Mouse (Mus musculus): ENCODE measurements at regions not wholly inside any gene's neighbourhood (a gene's known extent, or its start where the extent isn't known, plus 50 kb on each side); places are given as distances from the start of the nearest gene placed in this dataset.

- no peaks in the 10 kb centered on the region for H3K27me3 ChIP-seq (ENCODE audit: insufficient read depth, low read length)
- DNase-seq (ENCODE audit: low spot score) (no peak), ATAC-seq (ENCODE audit: low FRiP score) (no peak)
- no peak overlapping the region for H3K4me2 ChIP-seq (ENCODE audit: low read depth, low read length, poor library complexity, severe bottlenecking)
- H3K36me3 ChIP-seq (ENCODE audit: insufficient read depth, low read length): no peaks in the 10 kb centered on the region
- 98% methylated on average over 2 of the region's 2 CpGs for WGBS
- no peaks in the 10 kb centered on the region for H3K9me3 ChIP-seq (ENCODE audit: low read length)
- no peak for TF ChIP-seq CTCF (IDR thresholded peaks at IDR 0.05)
- H3K9ac ChIP-seq (replicated peaks; ENCODE audit: low read length, poor library complexity, severe bottlenecking): no peak overlapping the region
- H3K4me1 ChIP-seq (ENCODE audit: insufficient read depth, low read length): no peaks in the 10 kb centered on the region
- no peak overlapping the region for H3K27ac ChIP-seq (ENCODE audit: low read depth, low read length)
- no peak overlapping the region for H3K4me3 ChIP-seq (ENCODE audit: low read depth, low read length)
Measured at GRCm38 (mm10) chr12:32758150-32758549, 61.2 kb upstream of the Nampt start.

GRCm38 (mm10) chr12:32760627-32761026 is 58.7 kb upstream of the Nampt start:
- Histone ChIP-seq H3K9ac (replicated peaks; ENCODE audit: low read length, poor library complexity, severe bottlenecking) (no peak overlapping the region), H3K4me1 (ENCODE audit: insufficient read depth, low read length) (no peaks in the 10 kb centered on the region), H3K4me3 (ENCODE audit: low read depth, low read length) (no peak overlapping the region), H3K4me2 (ENCODE audit: low read depth, low read length, poor library complexity, severe bottlenecking) (no peak overlapping the region), H3K27ac (ENCODE audit: low read depth, low read length) (no peak overlapping the region), H3K9me3 (ENCODE audit: low read length) (no peaks in the 10 kb centered on the region), H3K27me3 (ENCODE audit: insufficient read depth, low read length) (no peaks in the 10 kb centered on the region), H3K36me3 (ENCODE audit: insufficient read depth, low read length) (no peaks in the 10 kb centered on the region)
- 83% methylated on average over 3 of the region's 3 CpGs for WGBS
- no peak for TF ChIP-seq CTCF (IDR thresholded peaks at IDR 0.05)
- DNase-seq (ENCODE audit: low spot score) (no peak), ATAC-seq (ENCODE audit: low FRiP score) (no peak)

- WGBS: 63% methylated on average over 3 of the region's 3 CpGs
- Histone ChIP-seq H3K4me2 (ENCODE audit: low read depth, low read length, poor library complexity, severe bottlenecking) (no peak overlapping the region), H3K9ac (replicated peaks; ENCODE audit: low read length, poor library complexity, severe bottlenecking) (no peak overlapping the region), H3K4me1 (ENCODE audit: insufficient read depth, low read length) (no peaks in the 10 kb centered on the region), H3K27ac (ENCODE audit: low read depth, low read length) (no peak overlapping the region), H3K36me3 (ENCODE audit: insufficient read depth, low read length) (no peaks in the 10 kb centered on the region), H3K9me3 (ENCODE audit: low read length) (no peaks in the 10 kb centered on the region), H3K4me3 (ENCODE audit: low read depth, low read length) (no peak overlapping the region), H3K27me3 (ENCODE audit: insufficient read depth, low read length) (no peaks in the 10 kb centered on the region)
- ATAC-seq (ENCODE audit: low FRiP score) (no peak), DNase-seq (ENCODE audit: low spot score) (no peak)
- TF ChIP-seq CTCF (IDR thresholded peaks at IDR 0.05): no peak
Measured at GRCm38 (mm10) chr12:32761055-32761454, 58.3 kb upstream of the Nampt start.

- no peak overlapping the region for H3K9ac ChIP-seq (replicated peaks; ENCODE audit: low read length, poor library complexity, severe bottlenecking)
- H3K9me3 ChIP-seq (ENCODE audit: low read length): no peaks in the 10 kb centered on the region
- no peak overlapping the region for H3K4me3 ChIP-seq (ENCODE audit: low read depth, low read length)
- no peak for ATAC-seq (ENCODE audit: low FRiP score)
- H3K36me3 ChIP-seq (ENCODE audit: insufficient read depth, low read length): no peaks in the 10 kb centered on the region
- 82% methylated on average over 3 of the region's 3 CpGs for WGBS
- H3K4me2 ChIP-seq (ENCODE audit: low read depth, low read length, poor library complexity, severe bottlenecking): no peak overlapping the region
- H3K27ac ChIP-seq (ENCODE audit: low read depth, low read length): no peak overlapping the region
- H3K4me1 ChIP-seq (ENCODE audit: insufficient read depth, low read length): no peaks in the 10 kb centered on the region
- no peaks in the 10 kb centered on the region for H3K27me3 ChIP-seq (ENCODE audit: insufficient read depth, low read length)
- TF ChIP-seq CTCF (IDR thresholded peaks at IDR 0.05): no peak
- no peak for DNase-seq (ENCODE audit: low spot score)
Measured at GRCm38 (mm10) chr12:32764271-32764670, 55.1 kb upstream of the Nampt start.

- Histone ChIP-seq H3K4me3 (ENCODE audit: low read depth, low read length) (no peak overlapping the region), H3K27me3 (ENCODE audit: insufficient read depth, low read length) (no peaks in the 10 kb centered on the region), H3K4me1 (ENCODE audit: insufficient read depth, low read length) (no peaks in the 10 kb centered on the region), H3K9ac (replicated peaks; ENCODE audit: low read length, poor library complexity, severe bottlenecking) (no peak overlapping the region), H3K9me3 (ENCODE audit: low read length) (no peaks in the 10 kb centered on the region), H3K4me2 (ENCODE audit: low read depth, low read length, poor library complexity, severe bottlenecking) (no peak overlapping the region), H3K36me3 (ENCODE audit: insufficient read depth, low read length) (no peaks in the 10 kb centered on the region), H3K27ac (ENCODE audit: low read depth, low read length) (no peak overlapping the region)
- DNase-seq (ENCODE audit: low spot score): no peak
- WGBS: 88% methylated on average over 7 of the region's 7 CpGs
- no peak for TF ChIP-seq CTCF (IDR thresholded peaks at IDR 0.05)
- no peak for ATAC-seq (ENCODE audit: low FRiP score)
Measured at GRCm38 (mm10) chr12:32764747-32765146, 54.6 kb upstream of the Nampt start.

- H3K4me3 ChIP-seq (ENCODE audit: low read depth, low read length): no peak overlapping the region
- ATAC-seq (ENCODE audit: low FRiP score) (no peak), DNase-seq (ENCODE audit: low spot score) (no peak)
- H3K27ac ChIP-seq (ENCODE audit: low read depth, low read length): no peak overlapping the region
- H3K27me3 ChIP-seq (ENCODE audit: insufficient read depth, low read length): no peaks in the 10 kb centered on the region
- H3K36me3 ChIP-seq (ENCODE audit: insufficient read depth, low read length): no peaks in the 10 kb centered on the region
- H3K9ac ChIP-seq (replicated peaks; ENCODE audit: low read length, poor library complexity, severe bottlenecking): no peak overlapping the region
- H3K9me3 ChIP-seq (ENCODE audit: low read length): no peaks in the 10 kb centered on the region
- no peaks in the 10 kb centered on the region for H3K4me1 ChIP-seq (ENCODE audit: insufficient read depth, low read length)
- no peak for TF ChIP-seq CTCF (IDR thresholded peaks at IDR 0.05)
- no peak overlapping the region for H3K4me2 ChIP-seq (ENCODE audit: low read depth, low read length, poor library complexity, severe bottlenecking)
Measured at GRCm38 (mm10) chr12:32765861-32766260, 53.5 kb upstream of the Nampt start.

- Histone ChIP-seq H3K9ac (replicated peaks; ENCODE audit: low read length, poor library complexity, severe bottlenecking) (no peak overlapping the region), H3K4me2 (ENCODE audit: low read depth, low read length, poor library complexity, severe bottlenecking) (no peak overlapping the region), H3K4me1 (ENCODE audit: insufficient read depth, low read length) (no peaks in the 10 kb centered on the region), H3K36me3 (ENCODE audit: insufficient read depth, low read length) (no peaks in the 10 kb centered on the region), H3K9me3 (ENCODE audit: low read length) (no peaks in the 10 kb centered on the region), H3K4me3 (ENCODE audit: low read depth, low read length) (no peak overlapping the region), H3K27ac (ENCODE audit: low read depth, low read length) (no peak overlapping the region), H3K27me3 (ENCODE audit: insufficient read depth, low read length) (no peaks in the 10 kb centered on the region)
- 85% methylated on average over 3 of the region's 3 CpGs for WGBS
- ATAC-seq (ENCODE audit: low FRiP score): no peak
- no peak for TF ChIP-seq CTCF (IDR thresholded peaks at IDR 0.05)
- DNase-seq (ENCODE audit: low spot score): no peak
Measured at GRCm38 (mm10) chr12:32766575-32766974, 52.8 kb upstream of the Nampt start.

All from midbrain, postnatal 0 days (tissue).